Mouse (Mus musculus) lung, postnatal 4 days (tissue): ENCODE data around the gene Siah3.
A peak's percentile ranks its signal among the peaks of the same experiment; 100 is the strongest.

Source experiments
- DNase-seq, 2 experiments: peaks; one replicate each; pipeline ENCODE4 v3.0.0; 2021

Gene Siah3

DNA sequence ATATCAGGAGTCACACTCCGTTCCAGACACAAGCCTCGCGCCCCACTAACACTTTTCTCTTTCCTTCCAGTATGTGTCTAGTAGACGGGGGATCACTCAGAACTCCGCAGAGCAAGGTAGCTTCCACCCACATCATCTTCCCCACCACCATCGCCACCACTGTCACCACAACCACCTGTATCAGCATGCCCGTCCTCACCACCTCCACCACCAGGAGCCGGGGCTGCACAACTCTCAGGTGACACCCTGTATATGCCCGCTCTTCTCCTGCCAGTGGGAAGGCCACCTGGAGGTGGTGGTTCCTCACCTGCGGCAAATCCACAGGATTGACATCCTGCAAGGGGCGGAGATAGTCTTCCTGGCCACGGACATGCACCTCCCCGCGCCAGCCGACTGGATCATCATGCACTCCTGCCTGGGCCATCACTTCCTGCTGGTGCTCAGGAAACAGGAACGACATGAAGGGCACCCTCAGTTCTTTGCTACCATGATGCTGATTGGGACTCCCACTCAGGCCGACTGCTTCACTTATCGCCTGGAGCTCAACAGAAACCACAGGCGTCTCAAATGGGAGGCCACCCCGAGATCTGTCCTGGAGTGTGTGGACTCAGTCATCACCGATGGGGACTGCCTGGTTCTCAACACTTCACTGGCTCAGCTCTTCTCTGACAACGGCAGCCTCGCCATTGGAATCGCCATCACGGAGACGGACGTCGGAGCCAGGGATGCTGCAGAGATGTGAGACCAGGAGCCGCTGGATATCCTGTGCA, 69.8 kb downstream of the Siah3 start:
- DNase-seq = no peak

DNA sequence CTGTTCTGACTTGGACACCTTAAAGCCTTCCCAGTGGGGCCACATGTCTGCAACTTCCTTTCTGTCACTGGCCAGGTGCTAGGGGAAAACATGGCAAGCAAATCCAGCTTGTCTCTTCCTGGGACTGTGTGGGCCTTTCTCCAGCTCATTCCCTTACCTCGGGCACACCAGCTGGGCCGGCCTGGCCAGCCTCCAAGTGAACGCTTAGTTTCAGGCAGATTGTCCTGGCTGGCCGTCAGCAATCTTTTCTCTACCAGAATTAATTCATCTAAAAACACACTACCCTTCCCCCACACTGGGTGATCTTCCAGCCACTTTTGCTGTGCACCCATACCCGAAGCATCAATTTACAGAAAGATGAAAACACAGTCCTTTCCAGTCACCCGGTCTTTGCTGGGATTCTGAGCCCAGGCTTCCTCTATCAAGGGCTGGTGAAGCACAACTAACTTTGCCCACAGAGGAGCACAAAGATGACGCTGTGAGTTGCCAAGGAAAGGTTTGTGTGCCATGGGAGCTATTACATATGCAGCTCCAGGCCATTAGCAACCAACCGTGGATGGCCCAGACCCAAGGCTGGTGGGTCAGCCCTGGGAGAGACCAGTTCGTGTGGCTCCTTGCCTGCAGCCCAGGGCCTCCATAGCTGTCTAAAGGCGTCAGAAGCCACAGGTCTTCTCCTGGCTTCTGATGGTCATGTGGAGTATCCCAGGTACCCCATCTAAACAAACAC, 71.8 kb downstream of the Siah3 start:
- DNase-seq = peak; percentile 38 to 72

- no peak for DNase-seq
These were observed 75.1 kb downstream of the Siah3 start for GRCm38 (mm10) chr14:75530815-75531353.

DNA sequence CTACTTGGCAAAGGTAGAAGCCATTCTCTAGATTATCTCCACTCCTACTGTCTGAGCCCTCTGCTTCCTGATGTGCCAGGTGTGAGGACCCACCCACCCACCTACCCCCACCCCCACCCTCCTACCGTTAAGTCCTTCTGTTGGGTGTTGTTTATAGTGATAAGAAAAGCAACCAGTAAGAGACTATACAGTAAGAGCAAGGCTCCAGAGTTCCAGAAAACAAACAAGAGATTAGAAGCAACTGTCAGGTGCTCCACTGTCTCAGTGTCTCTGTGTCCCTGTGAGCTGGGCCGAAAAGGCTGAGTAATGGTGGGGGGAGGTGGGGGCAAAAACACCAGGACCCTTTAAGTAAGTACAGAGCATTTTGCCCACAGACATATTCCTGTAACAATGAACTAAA, 83.4 kb downstream of the Siah3 start:
- no peak for DNase-seq

- DNase-seq = no peak
These were observed 84.6 kb downstream of the Siah3 start for GRCm38 (mm10) chr14:75540216-75540995.

- DNase-seq = no peak
These were observed 85.2 kb downstream of the Siah3 start for GRCm38 (mm10) chr14:75540996-75541350.

GRCm38 (mm10) chr14:75541731-75542130, 85.9 kb downstream of the Siah3 start:
- DNase-seq = no peak

GRCm38 (mm10) chr14:75561577-75562331, 106.0 kb downstream of the Siah3 start:
- DNase-seq = no peak

- peak; percentile 46 to 52 for DNase-seq
These were observed 109.9 kb downstream of the Siah3 start for GRCm38 (mm10) chr14:75565534-75566140.

GRCm38 (mm10) chr14:75566303-75566702, 110.5 kb downstream of the Siah3 start:
- DNase-seq = no peak

DNA sequence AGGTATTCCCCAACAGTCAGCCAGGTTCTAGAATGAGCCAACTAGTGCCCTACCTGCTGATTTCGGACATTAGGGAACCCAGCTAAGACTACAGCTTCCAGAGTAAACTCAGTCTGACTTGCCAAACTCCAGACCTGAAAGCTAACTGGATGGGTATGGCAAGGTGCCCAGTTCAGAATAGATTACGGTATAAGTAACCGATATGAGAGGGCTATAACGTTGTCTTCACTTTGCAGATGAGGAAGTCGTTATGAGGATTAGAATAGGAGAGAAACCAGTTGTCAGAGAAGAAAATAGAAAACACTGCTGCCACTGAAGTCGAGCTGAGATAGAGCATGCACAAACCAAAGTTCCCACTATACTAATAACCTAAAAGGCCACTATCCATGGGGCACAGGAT, 123.2 kb downstream of the Siah3 start:
- DNase-seq = no peak
